Comparison of ENCODE assay signal across 7 mouse cellular contexts in the genomic region with DNA sequence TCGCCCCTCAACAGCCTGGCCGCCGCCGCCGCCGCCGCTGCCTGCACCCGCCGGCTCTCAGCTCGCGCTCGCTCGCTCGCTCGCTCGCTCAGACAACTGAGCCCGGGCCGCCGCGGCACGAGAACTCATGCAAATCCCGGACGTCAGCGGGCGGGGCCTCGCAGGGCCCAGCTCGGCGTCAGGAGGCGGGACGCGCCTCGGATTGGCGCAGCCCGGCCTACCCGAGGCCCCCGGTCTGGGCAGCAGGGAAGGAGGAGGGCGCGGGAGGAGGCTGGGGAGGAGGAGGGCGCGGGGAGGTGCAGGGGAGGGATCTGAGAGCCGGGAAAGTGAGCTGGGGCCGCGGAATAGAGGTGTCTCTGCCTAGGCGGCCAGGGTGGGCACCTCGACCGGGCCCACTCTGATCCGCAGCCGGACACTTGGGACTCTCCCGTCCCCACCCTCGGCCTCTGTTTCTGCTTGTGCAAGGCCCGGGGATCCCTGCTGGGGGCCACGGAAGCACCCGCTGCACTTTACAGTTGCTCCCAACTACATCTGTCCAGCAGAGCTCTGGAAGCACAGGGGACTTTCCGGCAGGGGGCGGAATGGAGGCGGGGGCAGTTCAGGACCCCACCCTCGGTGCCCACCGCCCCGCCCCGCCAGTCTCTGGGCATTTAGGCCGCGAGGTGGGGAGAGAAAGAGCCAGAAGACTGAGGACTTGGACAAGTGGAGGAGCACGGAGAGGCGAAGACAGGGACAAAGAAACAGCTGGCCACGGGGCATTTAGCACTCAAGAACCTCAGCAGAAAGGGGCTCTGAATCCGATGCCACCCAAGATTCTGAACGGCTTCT. TPM values are rescaled to one million over a fixed set of nuclear protein-coding genes. Genes with fewer than 3 reads are reported as not detected.
DNase-seq lines count a peak whose midpoint lies in the region; ATAC-seq lines count a peak whose summit lies in the region.

A gene (minus strand): TSS at position 78 of the 828 bp plus-strand sequence.

- H3K4me1 ChIP-seq in intestine, embryonic 15.5 days (replicated peaks) = peaks cover 82% of the 10 kb centered on the region

- peak within 1 kb of the TSS; percentile 90 for H3K4me2 ChIP-seq in intestine, embryonic 15.5 days (replicated peaks)

- ATAC-seq in intestine, embryonic 15.5 days = peak; percentile 87

- WGBS in intestine, embryonic 15.5 days = 1% methylated on average over 60 of the region's 67 CpGs

- peak within 1 kb of the TSS; percentile 95 for H3K9ac ChIP-seq in intestine, embryonic 15.5 days

- H3K36me3 ChIP-seq in intestine, embryonic 15.5 days = peaks cover 5% of the 10 kb centered on the region; the same call in 1 of the 2 replicates

- peak; percentile 88 to 91 for DNase-seq in adrenal gland, adult 18-20 months (ENCODE audit: low spot score in 2 of 2)
- DNase-seq in embryo, embryonic 10 days (ENCODE audit: low spot score) = peak; percentile 96
- DNase-seq in gastrocnemius, postnatal 36 days = peak; percentile 78 to 91
- peak; percentile 91 to 93 for DNase-seq in left cerebral cortex, postnatal 25 days (ENCODE audit: low spot score in 2 of 2)
- DNase-seq in mesoderm, embryonic 11.5 days (ENCODE audit: low read depth, low spot score) = peak; percentile 97
- DNase-seq in skeletal muscle tissue, adult 2 months (ENCODE audit: low read depth, low spot score) = peak; percentile 93

- no peaks in the 10 kb centered on the region for H3K9me3 ChIP-seq in intestine, embryonic 15.5 days

- intact Hi-C loops in gastrocnemius, postnatal 36 days (cut with DNase I) = loop anchor here (5.0 kb wide), 1 partner anchor 49 kb away; no protein-coding TSS in a partner anchor
- intact Hi-C loops in left cerebral cortex, postnatal 25 days (cut with DNase I) = no loop called here

- H3K27ac ChIP-seq in intestine, embryonic 15.5 days = peak within 1 kb of the TSS; percentile 99

- H3K4me3 ChIP-seq in intestine, embryonic 15.5 days (replicated peaks) = peak within 1 kb of the TSS; percentile 96

- peaks cover 31% of the 10 kb centered on the region for H3K27me3 ChIP-seq in intestine, embryonic 15.5 days (replicated peaks)

RNA-seq across cellular contexts. Expression of the gene that starts here (rescaled TPM):
- total RNA-seq in adrenal gland, adult 18-20 months (2021) = 100 to 1,000 TPM; 115 to 163 TPM
- 1 to 10 TPM; 1.6 to 3.0 TPM for total RNA-seq in gastrocnemius, postnatal 36 days (2021)
- polyA plus RNA-seq in intestine, embryonic 15.5 days (2015; fragmentation: Nextera tagmentation; extraction: Ambion mirVana) = 10.7 and 11.2 TPM in 2 replicates
- total RNA-seq in left cerebral cortex, postnatal 25 days (2021) = 10 to 100 TPM; 59.5 to 66.2 TPM

Comparison
In these comparisons a context has a peak if more than half of its experiments do, and no peak if none do; other contexts are left out.
1. Peak in every context shown above with its lines: DNase-seq, ATAC-seq, H3K4me3 ChIP-seq and H3K27ac ChIP-seq.
2. RNA of the gene that starts here (total RNA-seq): 115 to 163 TPM in adrenal gland, adult 18-20 months and 59.5 to 66.2 TPM in left cerebral cortex, postnatal 25 days; 1.6 to 3.0 TPM in gastrocnemius, postnatal 36 days; every median in the first group is over 10 times any median in the second.